8 mouse cellular contexts compared by ENCODE assay signal in the genomic region with DNA sequence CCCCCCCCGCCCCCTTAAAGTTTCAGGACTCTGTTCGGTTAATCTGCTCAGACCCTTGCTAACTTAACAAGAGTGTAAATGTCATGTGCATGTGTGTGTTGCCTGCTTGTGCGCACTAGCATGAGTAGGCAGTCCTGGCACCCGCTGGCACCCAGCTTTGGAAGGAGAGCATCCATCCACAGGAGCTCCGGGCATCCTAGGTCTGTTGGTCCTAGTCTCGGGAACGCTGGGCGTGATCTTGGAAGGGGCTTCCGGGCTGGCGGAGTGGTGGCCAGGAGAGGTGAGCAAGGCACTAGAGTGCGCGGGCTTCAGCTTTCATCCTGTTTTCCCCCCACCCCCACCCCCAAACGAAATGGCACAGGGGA. TPM values are rescaled to one million over a fixed set of nuclear protein-coding genes. Genes with fewer than 3 reads are reported as not detected.
DNase-seq lines count a peak whose midpoint lies in the region; ATAC-seq and TF ChIP-seq lines count a peak whose summit lies in the region.

A gene (plus strand): TSS at position 144 of the 365 bp plus-strand sequence.

- no peaks in the 10 kb centered on the region for H3K27me3 ChIP-seq in heart, postnatal 0 days (ENCODE audit: control insufficient read depth, insufficient read depth, low read length)
- H3K27me3 ChIP-seq in liver, postnatal 0 days (ENCODE audit: insufficient read depth, low read length) = no peaks in the 10 kb centered on the region
- no peaks in the 10 kb centered on the region for H3K27me3 ChIP-seq in neural tube, embryonic 14.5 days (ENCODE audit: control insufficient read depth, insufficient read depth, low read length)

- H3K4me2 ChIP-seq in heart, postnatal 0 days (ENCODE audit: low read depth, low read length) = peak within 1 kb of the TSS; percentile 72
- H3K4me2 ChIP-seq in liver, postnatal 0 days (ENCODE audit: low read depth, low read length) = peak within 1 kb of the TSS; percentile 99
- H3K4me2 ChIP-seq in neural tube, embryonic 14.5 days (ENCODE audit: low read depth, low read length) = peak within 1 kb of the TSS; percentile 79

- no peaks in the 10 kb centered on the region for H3K36me3 ChIP-seq in heart, postnatal 0 days (replicated peaks; ENCODE audit: control insufficient read depth, insufficient read depth, low read length)
- H3K36me3 ChIP-seq in liver, postnatal 0 days (replicated peaks; ENCODE audit: insufficient read depth, low read length) = no peaks in the 10 kb centered on the region; the same call in 1 of the 2 replicates
- no peaks in the 10 kb centered on the region for H3K36me3 ChIP-seq in neural tube, embryonic 14.5 days (ENCODE audit: control insufficient read depth, insufficient read depth, low read length)

- H3K9ac ChIP-seq in heart, postnatal 0 days (replicated peaks; ENCODE audit: low read depth, low read length) = peak within 1 kb of the TSS; percentile 70
- H3K9ac ChIP-seq in liver, postnatal 0 days (replicated peaks) = peak within 1 kb of the TSS; percentile 77
- peak within 1 kb of the TSS; percentile 66 for H3K9ac ChIP-seq in neural tube, embryonic 14.5 days (replicated peaks; ENCODE audit: low read depth, low read length)

- no peaks in the 10 kb centered on the region for H3K9me3 ChIP-seq in heart, postnatal 0 days (replicated peaks; ENCODE audit: control insufficient read depth, low read length)
- no peaks in the 10 kb centered on the region for H3K9me3 ChIP-seq in liver, postnatal 0 days (ENCODE audit: low read length)
- no peaks in the 10 kb centered on the region for H3K9me3 ChIP-seq in neural tube, embryonic 14.5 days (ENCODE audit: control insufficient read depth, low read length)

- no peak for TF ChIP-seq EP300 in heart, postnatal 0 days (IDR thresholded peaks at IDR 0.05; ENCODE audit: low read depth)
- no peak for TF ChIP-seq EP300 in liver, postnatal 0 days (IDR thresholded peaks at IDR 0.05; ENCODE audit: low read depth)

- H3K4me3 ChIP-seq in heart, postnatal 0 days (ENCODE audit: low read depth, low read length) = peak within 1 kb of the TSS; percentile 62
- H3K4me3 ChIP-seq in liver, postnatal 0 days (ENCODE audit: low read depth, low read length) = peak within 1 kb of the TSS; percentile 74
- H3K4me3 ChIP-seq in neural tube, embryonic 14.5 days (ENCODE audit: low read depth, low read length) = peak within 1 kb of the TSS; percentile 55

- DNase-seq in CD8-positive naive resting alpha-beta T cell, adult 2 months (ENCODE audit: low read depth in 2 of 2, low spot score in 2 of 2) = peak; percentile 10 to 11
- peak; percentile 51 for DNase-seq in ZHBTc4 (ENCODE audit: low read depth, low spot score)
- peak; percentile 78 for DNase-seq in embryo, embryonic 10.5 days (ENCODE audit: low spot score)
- peak; percentile 17 for DNase-seq in heart, postnatal 0 days (ENCODE audit: low spot score)
- no peak for DNase-seq in large intestine, adult 2 months (ENCODE audit: low read depth, low spot score)
- peak; percentile 51 for DNase-seq in liver, postnatal 0 days
- peak; percentile 72 for DNase-seq in yolk sac, embryonic 10.5 days (ENCODE audit: low spot score)

- WGBS in heart, postnatal 0 days = under 1% methylated on average over 13 of the region's 13 CpGs
- WGBS in large intestine, adult 2 months = under 1% methylated on average over 13 of the region's 13 CpGs
- 0% methylated on average over 13 of the region's 13 CpGs for WGBS in liver, postnatal 0 days (ENCODE audit: insufficient replicate concordance)
- under 1% methylated on average over 13 of the region's 13 CpGs for WGBS in neural tube, embryonic 14.5 days

- no peak for TF ChIP-seq CTCF in heart, postnatal 0 days (IDR thresholded peaks at IDR 0.05; ENCODE audit: low read depth)
- no peak for TF ChIP-seq CTCF in liver, postnatal 0 days (IDR thresholded peaks at IDR 0.05; ENCODE audit: low read depth)

- no peaks in the 10 kb centered on the region for H3K4me1 ChIP-seq in heart, postnatal 0 days (ENCODE audit: control insufficient read depth, insufficient read depth)
- peaks cover 12% of the 10 kb centered on the region; the same call in 1 of the 2 replicates for H3K4me1 ChIP-seq in liver, postnatal 0 days (ENCODE audit: insufficient read depth)
- peaks cover 18% of the 10 kb centered on the region; the same call in 1 of the 2 replicates for H3K4me1 ChIP-seq in neural tube, embryonic 14.5 days (ENCODE audit: control insufficient read depth, insufficient read depth, low read length)

- ATAC-seq in heart, postnatal 0 days (ENCODE audit: insufficient read depth, low read depth) = peak; percentile 30
- peak; percentile 61 for ATAC-seq in liver, postnatal 0 days
- ATAC-seq in neural tube, embryonic 14.5 days (ENCODE audit: low read depth) = peak; percentile 65

- H3K27ac ChIP-seq in heart, postnatal 0 days (ENCODE audit: low read depth) = peak within 1 kb of the TSS; percentile 80
- H3K27ac ChIP-seq in liver, postnatal 0 days (ENCODE audit: low read depth) = peak within 1 kb of the TSS; percentile 85
- peak within 1 kb of the TSS; percentile 85 for H3K27ac ChIP-seq in neural tube, embryonic 14.5 days (ENCODE audit: low read depth, low read length)

RNA-seq across cellular contexts. Expression of the gene that starts here (rescaled TPM):
- 11.9 and 13.4 TPM in 2 replicates for total RNA-seq in heart, postnatal 0 days (2014; rRNA removed; ENCODE audit: low replicate concordance)
- 7.0 and 9.2 TPM in 2 replicates for polyA plus RNA-seq in heart, postnatal 0 days (2015; fragmentation: Nextera tagmentation; extraction: Ambion mirVana)
- 21.8 and 31.1 TPM in 2 replicates for polyA plus RNA-seq in large intestine, adult 2 months (2012; rRNA removed)
- polyA plus RNA-seq in liver, postnatal 0 days (2015; fragmentation: Nextera tagmentation; extraction: Ambion mirVana) = 9.3 and 10.2 TPM in 2 replicates
- 36.0 and 36.5 TPM in 2 replicates for polyA plus RNA-seq in neural tube, embryonic 14.5 days (2014; fragmentation: Nextera tagmentation; extraction: Ambion mirVana)
